Mouse (Mus musculus): ENCODE results near the gene Diaph3. TPM values are rescaled to one million over a fixed set of nuclear protein-coding genes. Genes with fewer than 3 reads are reported as not detected.

The Diaph3 gene
- total RNA-seq, 2 experiments from 2014 or later, result 2.8 to 3.2 TPM

GRCm38 (mm10) chr14:86662846-86663245 is 478.2 kb downstream of the Diaph3 start:
- no peak for DNase-seq (ENCODE audit: low spot score in 2 of 2)

DNA sequence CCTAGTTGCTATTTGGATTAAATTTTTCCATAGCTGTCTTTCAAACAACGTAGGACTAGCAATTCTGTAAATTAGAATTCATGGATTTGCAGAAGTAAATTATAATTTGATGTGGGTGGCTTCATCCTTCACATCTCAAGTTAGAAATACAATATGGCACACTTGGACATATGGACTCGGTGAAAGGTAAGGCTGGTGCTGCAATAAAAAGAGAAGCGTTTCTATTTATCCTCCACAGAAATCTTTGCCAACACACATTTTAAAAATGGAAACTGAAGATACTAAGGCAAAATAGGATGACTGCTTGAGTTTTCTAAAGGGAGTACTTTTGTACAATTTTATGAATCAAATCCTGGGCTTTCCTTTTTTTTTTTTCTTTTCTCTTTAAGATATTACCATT is 480.5 kb downstream of the Diaph3 start:
- DNase-seq (ENCODE audit: low spot score in 2 of 2), result no peak

- no peak for DNase-seq (ENCODE audit: low spot score in 2 of 2)
Observed at GRCm38 (mm10) chr14:86656262-86656661, 484.8 kb downstream of the Diaph3 start.

DNA sequence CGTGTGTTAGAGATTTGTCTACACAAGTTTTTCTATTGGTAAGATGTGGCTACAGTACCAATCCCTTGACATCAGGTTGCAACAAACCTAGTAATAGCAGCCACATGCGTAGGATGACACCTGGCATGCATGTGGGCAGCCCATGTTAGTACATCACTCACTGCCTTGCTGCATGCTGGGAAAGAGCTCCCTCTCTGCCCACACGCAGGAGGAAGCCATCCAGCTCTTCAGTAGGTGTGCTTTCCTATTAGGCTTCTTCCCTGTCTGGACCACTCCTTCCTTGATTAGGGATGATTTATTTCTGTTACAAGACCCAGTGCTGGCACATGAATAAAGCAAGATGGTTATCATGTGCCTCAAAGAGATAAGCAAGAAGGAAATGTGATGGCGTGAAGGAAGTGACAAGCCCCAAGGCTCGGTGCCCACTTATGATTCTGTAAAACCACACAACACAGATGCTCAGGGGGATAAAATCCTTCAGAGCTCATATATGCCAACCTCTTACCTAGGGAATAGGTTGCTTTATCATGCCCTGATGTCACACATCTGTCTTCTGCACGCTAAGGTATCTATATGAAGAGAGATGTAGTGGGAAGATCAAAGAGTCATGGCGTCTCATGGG is 494.4 kb downstream of the Diaph3 start:
- no peak for DNase-seq (ENCODE audit: low spot score in 2 of 2)

- DNase-seq (ENCODE audit: low spot score in 2 of 2), result no peak
Observed at GRCm38 (mm10) chr14:86642831-86643241, 498.2 kb downstream of the Diaph3 start.

GRCm38 (mm10) chr14:86641839-86642238 is 499.2 kb downstream of the Diaph3 start:
- no peak for DNase-seq (ENCODE audit: low spot score in 2 of 2)

DNA sequence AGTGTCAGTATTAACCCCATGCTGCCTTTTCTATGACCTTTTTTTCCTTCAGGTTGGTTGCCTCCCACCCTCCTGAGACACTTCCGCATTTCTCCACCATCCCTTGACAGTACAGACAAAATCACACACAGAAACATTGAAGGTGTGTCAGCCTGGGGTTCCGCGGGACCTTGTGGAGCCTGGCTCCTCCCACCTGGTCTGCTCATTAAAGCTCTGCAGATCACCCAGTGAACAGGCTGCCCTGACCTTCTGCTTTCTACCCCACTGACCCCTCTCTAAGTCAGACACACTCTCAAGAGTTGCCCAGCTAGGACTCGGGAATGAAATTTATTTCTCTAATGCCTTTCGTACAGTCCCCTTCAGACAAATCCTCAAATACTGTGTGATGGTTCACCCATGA is 500.9 kb downstream of the Diaph3 start:
- no peak for DNase-seq (ENCODE audit: low spot score in 2 of 2)

DNA sequence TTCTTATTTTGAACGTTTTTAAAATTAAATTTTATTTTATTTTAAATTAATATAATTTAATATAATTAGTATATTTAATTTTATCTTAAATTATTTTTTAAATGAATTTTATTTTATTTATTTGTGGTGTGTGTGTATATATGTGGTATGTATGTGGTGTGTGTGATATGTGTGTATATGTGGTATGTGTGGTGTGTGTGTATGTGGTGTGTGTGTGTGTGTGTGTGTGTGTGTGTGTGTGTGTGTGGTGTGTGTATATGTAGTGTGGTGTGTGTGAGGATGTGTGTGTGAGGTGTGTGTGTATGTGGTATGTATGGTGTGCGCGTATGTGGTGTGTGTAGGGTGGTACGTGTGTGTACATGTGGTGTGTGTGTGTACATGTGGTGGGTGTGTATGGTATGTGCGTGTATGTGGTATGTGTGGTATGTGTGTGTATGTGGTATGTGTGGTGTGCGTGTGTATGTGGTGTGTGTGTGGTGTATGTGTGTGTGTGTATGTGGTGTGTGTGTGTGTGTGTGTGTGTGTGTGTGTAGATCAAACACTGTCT is 505.4 kb downstream of the Diaph3 start:
- no peak for DNase-seq (ENCODE audit: low spot score in 2 of 2)

DNA sequence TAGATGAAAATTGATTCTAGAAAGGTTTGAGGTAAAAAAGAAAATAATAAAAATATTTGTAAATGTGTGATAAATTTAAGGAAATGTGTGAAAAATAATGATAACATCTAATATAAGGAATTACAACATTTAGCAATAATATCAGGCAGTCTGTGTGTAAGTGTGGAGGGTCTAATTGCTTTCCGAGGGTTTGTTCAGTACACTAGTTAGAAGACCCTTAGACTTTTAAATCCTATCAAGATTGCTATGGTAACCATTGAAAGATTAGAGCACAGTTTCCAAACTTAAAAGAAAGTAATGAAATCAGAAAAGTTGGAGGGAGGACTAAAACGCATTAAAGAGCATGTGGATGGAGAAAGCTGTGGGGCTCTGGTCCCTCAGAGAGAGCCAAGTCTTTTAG is 506.0 kb downstream of the Diaph3 start:
- no peak for DNase-seq (ENCODE audit: low spot score in 2 of 2)

- DNase-seq (ENCODE audit: low spot score in 2 of 2), result no peak
Observed at GRCm38 (mm10) chr14:86633799-86634198, 507.2 kb downstream of the Diaph3 start.

GRCm38 (mm10) chr14:86624816-86625425 is 516.1 kb downstream of the Diaph3 start:
- peak; percentile 9 to 38 for DNase-seq (ENCODE audit: low spot score in 2 of 2)

- no peak for DNase-seq (ENCODE audit: low spot score in 2 of 2)
Observed at GRCm38 (mm10) chr14:86619637-86620036, 521.4 kb downstream of the Diaph3 start.

Small RNA genes lying within 50 kb of the gene (microRNA-seq; reads per million reads assigned to microRNA genes)
- 0 reads per million in 2 experiments for gene Gm23438
